8 mouse cellular contexts compared by ENCODE assay signal in genomic region chr13:100939677-100940076, GRCm38 (mm10).
A peak's percentile ranks its signal among the peaks of the same experiment; 100 is the strongest.
DNase-seq lines count a peak whose midpoint lies in the region.

No protein-coding gene starts in this region.

- intact Hi-C loops in heart, postnatal 25 days (cut with DNase I) = loop anchor here (5.0 kb wide), 1 partner anchor 758 kb away; no protein-coding TSS in a partner anchor

- DNase-seq in heart, adult 18-20 months = peak; percentile 41 to 71
- no peak for DNase-seq in heart, postnatal 25 days (ENCODE audit: low spot score)
- peak; percentile 19 for DNase-seq in MEL-GATA-1-ER (ENCODE audit: extremely low read depth, low read depth)
- DNase-seq in cerebellum, postnatal 10 days = peak; percentile 72 to 88
- DNase-seq in gastrocnemius, postnatal 10 days = peak; percentile 22
- peak; percentile 25 to 81 for DNase-seq in layer of hippocampus, adult 18-20 months (ENCODE audit: low spot score in 2 of 2)
- DNase-seq in lung, postnatal 36 days = peak; percentile 58
- peak; percentile 36 for DNase-seq in thymus, postnatal 14 days
